Mouse (Mus musculus) MEL (cell line): Measurements from ENCODE around the gene Macrod1.

Source experiments
- CTCF ChIP-seq, 3 experiments: IDR thresholded peaks in 2 of 3; conservative IDR thresholded peaks in 1 of 3; 2 replicates each; pipeline ENCODE4 v1.5.1; 2011 to 2012; ENCODE audit warnings: low read length in 3 of 3, low read depth in 2 of 3, mild to moderate bottlenecking in 2 of 3, improper control_type of control experiment in 1 of 3, inconsistent platforms in 1 of 3, mixed read lengths in 1 of 3, moderate library complexity in 1 of 3; ENCODE audit not compliant: control insufficient read depth in 1 of 3, insufficient read depth in 1 of 3, poor library complexity in 1 of 3, severe bottlenecking in 1 of 3
- EP300 ChIP-seq, 2 experiments: IDR thresholded peaks; 2 replicates each; pipeline ENCODE4 v1.6.1; 2011; ENCODE audit warnings: improper control_type of control experiment in 2 of 2, low read length in 2 of 2, low read depth in 1 of 2, mild to moderate bottlenecking in 1 of 2
- GATA1 ChIP-seq: IDR thresholded peaks from 2 replicates; pipeline ENCODE4 v1.6.1; 2011; ENCODE audit warnings: low read depth, low read length, improper control_type of control experiment
- HCFC1 ChIP-seq: IDR thresholded peaks from 2 replicates; pipeline ENCODE4 v1.6.1; 2012; ENCODE audit warnings: low read depth, mild to moderate bottlenecking, inconsistent platforms, low read length, improper control_type of control experiment, moderate library complexity
- MYC ChIP-seq: IDR thresholded peaks from 2 replicates; pipeline ENCODE4 v1.6.1; 2011; ENCODE audit warnings: low read depth, mild to moderate bottlenecking, low read length, improper control_type of control experiment, moderate library complexity
- NRF1 ChIP-seq: IDR thresholded peaks from 2 replicates; pipeline ENCODE4 v1.6.1; 2014; ENCODE audit warnings: low read depth, mild to moderate bottlenecking, inconsistent platforms, low read length, improper control_type of control experiment, moderate library complexity; ENCODE audit not compliant: poor library complexity, insufficient read depth, severe bottlenecking
- POLR2A ChIP-seq, 2 experiments: IDR thresholded peaks; 2 replicates each; pipeline ENCODE4 v1.6.1; 2011 to 2012; ENCODE audit warnings: low read length in 2 of 2, mild to moderate bottlenecking in 2 of 2, control low read depth in 1 of 2, improper control_type of control experiment in 1 of 2, low read depth in 1 of 2, moderate library complexity in 1 of 2; ENCODE audit not compliant: control insufficient read depth in 1 of 2, insufficient read depth in 1 of 2, poor library complexity in 1 of 2
- SIN3A ChIP-seq: IDR thresholded peaks from 2 replicates; pipeline ENCODE4 v1.6.1; 2012; ENCODE audit warnings: low read length, improper control_type of control experiment, inconsistent platforms
- TAL1 ChIP-seq: IDR thresholded peaks from 2 replicates; pipeline ENCODE4 v1.6.1; 2012; ENCODE audit warnings: mild to moderate bottlenecking, inconsistent platforms, low read length, moderate library complexity, mixed read lengths
- TCF12 ChIP-seq: IDR thresholded peaks from 2 replicates; pipeline ENCODE4 v1.6.1; 2014; ENCODE audit warnings: low read depth, mild to moderate bottlenecking, inconsistent platforms, low read length, improper control_type of control experiment, moderate library complexity
- USF1 ChIP-seq: IDR thresholded peaks from 2 replicates; pipeline ENCODE4 v1.6.1; 2014; ENCODE audit warnings: low read depth, mild to moderate bottlenecking, inconsistent platforms, low read length, improper control_type of control experiment, moderate library complexity
- USF2 ChIP-seq, 2 experiments: IDR thresholded peaks; 2 replicates each; pipeline ENCODE4 v1.6.1; 2011 to 2012; ENCODE audit warnings: improper control_type of control experiment in 2 of 2, low read length in 2 of 2, borderline replicate concordance in 1 of 2, inconsistent platforms in 1 of 2, low read depth in 1 of 2, mild to moderate bottlenecking in 1 of 2; ENCODE audit not compliant: insufficient read depth in 1 of 2
- ZC3H11A ChIP-seq: IDR thresholded peaks from 2 replicates; pipeline ENCODE4 v1.6.1; 2012; ENCODE audit warnings: low read depth, mild to moderate bottlenecking, inconsistent platforms, low read length, improper control_type of control experiment
- ZNF384 ChIP-seq: IDR thresholded peaks from 2 replicates; pipeline ENCODE4 v1.6.1; 2012; ENCODE audit warnings: low read depth, mild to moderate bottlenecking, inconsistent platforms, low read length, improper control_type of control experiment

- TF ChIP-seq CTCF (IDR thresholded peaks at IDR 0.05 in 2 of 3, conservative IDR thresholded peaks at IDR 0.05 in 1 of 3; ENCODE audit: control insufficient read depth in 1 of 3, insufficient read depth in 1 of 3, low read depth in 2 of 3, low read length in 3 of 3, poor library complexity in 1 of 3, severe bottlenecking in 1 of 3) (no peak), MYC (no peak), EP300 (IDR thresholded peaks at IDR 0.05; ENCODE audit: low read depth in 1 of 2, low read length in 2 of 2) (no peak), POLR2A (IDR thresholded peaks at IDR 0.05; ENCODE audit: control insufficient read depth in 1 of 2, insufficient read depth in 1 of 2, low read depth in 1 of 2, low read length in 2 of 2, poor library complexity in 1 of 2) (no peak), USF2 (IDR thresholded peaks at IDR 0.05; ENCODE audit: borderline replicate concordance in 1 of 2, insufficient read depth in 1 of 2, low read depth in 1 of 2, low read length in 2 of 2) (no peak), GATA1 (no peak), SIN3A (no peak), NRF1 (no peak), TCF12 (no peak), ZNF384 (no peak), ZC3H11A (no peak), TAL1 (no peak), USF1 (no peak), HCFC1 (no peak)
Observed at GRCm38 (mm10) chr19:7121252-7121651, 64.6 kb downstream of the Macrod1 start.
